8 mouse cellular contexts compared by ENCODE assay signal in genomic region chr3:54049370-54049769, GRCm38 (mm10).
DNase-seq lines count a peak whose midpoint lies in the region; ATAC-seq and TF ChIP-seq lines count a peak whose summit lies in the region.

No protein-coding gene starts in this region.

- DNase-seq in R1 (ENCODE audit: low read depth, low spot score), result peak; percentile 4
- peak; percentile 20 for DNase-seq in brain, embryonic 18.5 days (ENCODE audit: low read depth, low spot score)
- no peak for DNase-seq in hindbrain, embryonic 14.5 days (ENCODE audit: low spot score)
- peak; percentile 73 for DNase-seq in midbrain, embryonic 14.5 days
- no peak for DNase-seq in heart, adult 2 months
- DNase-seq in urinary bladder, postnatal 10 days (ENCODE audit: low spot score), result no peak
- DNase-seq in heart, postnatal 14 days, result no peak

- H3K4me3 ChIP-seq in hindbrain, embryonic 14.5 days (replicated peaks; ENCODE audit: low read length), result no peak overlapping the region
- H3K4me3 ChIP-seq in midbrain, embryonic 14.5 days (replicated peaks; ENCODE audit: low read depth, low read length), result no peak overlapping the region
- no peak overlapping the region for H3K4me3 ChIP-seq in heart, adult 2 months

- no peak overlapping the region for H3K4me2 ChIP-seq in hindbrain, embryonic 14.5 days (replicated peaks)
- H3K4me2 ChIP-seq in midbrain, embryonic 14.5 days (ENCODE audit: low read length), result no peak overlapping the region

- intact Hi-C loops in heart, adult 2 months (cut with DNase I), result no loop called here
- intact Hi-C loops in heart, postnatal 14 days (cut with DNase I), result no loop called here

- H3K36me3 ChIP-seq in hindbrain, embryonic 14.5 days (replicated peaks; ENCODE audit: control insufficient read depth, insufficient read depth), result no peaks in the 10 kb centered on the region
- H3K36me3 ChIP-seq in midbrain, embryonic 14.5 days (ENCODE audit: control insufficient read depth, insufficient read depth, low read length), result no peaks in the 10 kb centered on the region
- no peaks in the 10 kb centered on the region for H3K36me3 ChIP-seq in heart, adult 2 months (ENCODE audit: control insufficient read depth, insufficient read depth, low read length)

- no peak for TF ChIP-seq EP300 in heart, adult 2 months (IDR thresholded peaks at IDR 0.05; ENCODE audit: insufficient read depth, low read depth, low read length)

- H3K9me3 ChIP-seq in hindbrain, embryonic 14.5 days (ENCODE audit: control insufficient read depth, low read length), result no peaks in the 10 kb centered on the region
- no peaks in the 10 kb centered on the region for H3K9me3 ChIP-seq in midbrain, embryonic 14.5 days (ENCODE audit: control insufficient read depth, low read length)

- H3K9ac ChIP-seq in hindbrain, embryonic 14.5 days, result no peak overlapping the region
- no peak overlapping the region for H3K9ac ChIP-seq in midbrain, embryonic 14.5 days (replicated peaks; ENCODE audit: low read length)
- H3K9ac ChIP-seq in heart, adult 2 months (ENCODE audit: low read depth, low read length), result no peak overlapping the region

- TF ChIP-seq POLR2A in heart, adult 2 months (IDR thresholded peaks at IDR 0.05; ENCODE audit: insufficient read depth, low read depth, low read length), result no peak

- TF ChIP-seq CTCF in heart, adult 2 months (IDR thresholded peaks at IDR 0.05), result no peak

- no peaks in the 10 kb centered on the region for H3K27me3 ChIP-seq in hindbrain, embryonic 14.5 days (ENCODE audit: control insufficient read depth, insufficient read depth, low read length)
- H3K27me3 ChIP-seq in midbrain, embryonic 14.5 days (ENCODE audit: control insufficient read depth, insufficient read depth, low read length), result no peaks in the 10 kb centered on the region
- no peaks in the 10 kb centered on the region for H3K27me3 ChIP-seq in heart, adult 2 months (ENCODE audit: control insufficient read depth, insufficient read depth, low read length)

- peak; percentile 48; the same call in 1 of the 2 replicates for ATAC-seq in hindbrain, embryonic 14.5 days (ENCODE audit: low FRiP score)
- ATAC-seq in midbrain, embryonic 14.5 days (ENCODE audit: low FRiP score, low TSS enrichment), result peak; percentile 53
- ATAC-seq in erythroblast, adult 5-6 weeks (replicated peaks; ENCODE audit: low FRiP score, poor library complexity, severe bottlenecking), result no peak

- WGBS in hindbrain, embryonic 14.5 days, result 10% methylated on average over 2 of the region's 2 CpGs
- 3% methylated on average over 2 of the region's 2 CpGs for WGBS in midbrain, embryonic 14.5 days
- 38% methylated on average over 2 of the region's 2 CpGs for WGBS in heart, adult 2 months

- H3K27ac ChIP-seq in hindbrain, embryonic 14.5 days, result no peak overlapping the region
- H3K27ac ChIP-seq in midbrain, embryonic 14.5 days (replicated peaks; ENCODE audit: low read depth, low read length), result peak overlapping the region; percentile 37; the same call in 1 of the 2 replicates
- H3K27ac ChIP-seq in heart, adult 2 months, result no peak overlapping the region

- no peaks in the 10 kb centered on the region for H3K79me2 ChIP-seq in heart, adult 2 months (replicated peaks; ENCODE audit: control insufficient read depth, insufficient read depth, low read length)

- no peaks in the 10 kb centered on the region; the same call in 1 of the 2 replicates for H3K4me1 ChIP-seq in hindbrain, embryonic 14.5 days (replicated peaks; ENCODE audit: control insufficient read depth, insufficient read depth, low read length)
- peaks cover 6% of the 10 kb centered on the region; the same call in 1 of the 2 replicates for H3K4me1 ChIP-seq in midbrain, embryonic 14.5 days (ENCODE audit: control insufficient read depth, insufficient read depth, low read length)
- no peaks in the 10 kb centered on the region for H3K4me1 ChIP-seq in heart, adult 2 months (ENCODE audit: control insufficient read depth, insufficient read depth, low read length)

Comparison
In these comparisons a context has a peak if more than half of its experiments do, and no peak if none do; other contexts are left out.
1. DNase-seq: peak in R1 (single experiment), brain, embryonic 18.5 days (single experiment) and midbrain, embryonic 14.5 days (single experiment); none in hindbrain, embryonic 14.5 days (single experiment), heart, adult 2 months (0 of 2), urinary bladder, postnatal 10 days (single experiment) and heart, postnatal 14 days (0 of 2).